Mouse (Mus musculus) thymus, postnatal 14 days (tissue): Measurements from ENCODE around the gene H2al2a.

Experiments
- DNase-seq: peaks from one replicate; pipeline ENCODE4 v3.0.0; 2021

H2al2a gene

DNA sequence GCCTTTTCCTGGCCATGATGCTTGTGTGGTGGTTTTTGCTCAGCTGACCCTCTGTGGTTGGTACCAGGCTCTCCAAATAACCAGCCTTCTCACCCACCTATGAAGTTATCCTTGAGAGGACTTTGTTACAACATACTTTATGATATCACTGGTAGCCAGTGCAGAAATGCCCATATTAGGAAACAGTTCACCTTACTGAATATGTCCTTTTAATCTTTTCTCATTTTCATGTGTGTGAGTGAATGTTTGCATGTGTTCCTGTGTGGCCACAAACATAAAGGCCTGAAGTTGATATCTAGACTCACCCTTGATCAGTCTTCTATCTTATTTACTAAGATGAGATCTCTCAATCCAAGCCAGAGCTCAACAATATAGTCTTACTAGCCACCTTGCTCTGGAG is at the start of gene H2al2a:
H2al2a (minus strand) TSS at position 101 of the 400 bp plus-strand sequence.
- no peak for DNase-seq

DNA sequence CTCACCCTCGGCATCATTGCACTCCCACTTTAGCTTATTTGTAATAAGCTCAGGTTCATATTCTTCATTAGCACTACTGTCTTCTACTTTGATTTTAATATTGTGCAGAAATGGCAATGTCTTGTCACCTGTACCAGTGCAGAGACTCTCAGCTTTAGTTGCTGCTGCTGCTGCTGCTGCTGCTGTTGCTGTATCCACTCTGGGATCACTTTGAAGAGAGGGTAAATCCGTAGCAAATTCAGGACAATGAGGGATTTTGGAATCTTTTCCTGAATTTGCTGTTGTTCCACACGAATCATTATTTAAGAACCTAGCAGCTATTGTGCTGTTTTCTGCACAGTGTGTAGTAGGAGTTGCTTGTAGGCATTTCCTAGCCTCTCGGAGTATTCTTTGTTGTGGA is 49.4 kb upstream of the H2al2a start:
- no peak for DNase-seq

DNA sequence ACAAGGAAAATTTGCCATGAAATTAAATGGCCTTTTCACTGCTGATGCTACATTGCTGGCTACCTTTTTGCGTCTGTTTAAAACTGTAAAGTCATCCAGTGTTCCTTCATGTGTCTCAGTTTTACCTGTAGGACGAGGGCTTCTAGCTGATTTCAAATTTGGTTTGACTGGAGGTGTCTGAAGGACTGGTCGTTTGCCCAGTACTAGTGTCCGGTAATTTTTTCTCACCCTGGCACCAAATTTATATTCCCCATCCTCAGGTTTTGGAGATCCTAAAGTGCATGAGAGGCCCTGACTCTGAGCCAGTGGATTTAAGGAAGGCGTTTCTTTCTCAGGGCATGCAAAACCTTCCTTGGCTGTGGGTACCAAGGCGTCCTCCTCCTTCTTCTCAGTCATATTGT is 49.0 kb upstream of the H2al2a start:
- no peak for DNase-seq

DNA sequence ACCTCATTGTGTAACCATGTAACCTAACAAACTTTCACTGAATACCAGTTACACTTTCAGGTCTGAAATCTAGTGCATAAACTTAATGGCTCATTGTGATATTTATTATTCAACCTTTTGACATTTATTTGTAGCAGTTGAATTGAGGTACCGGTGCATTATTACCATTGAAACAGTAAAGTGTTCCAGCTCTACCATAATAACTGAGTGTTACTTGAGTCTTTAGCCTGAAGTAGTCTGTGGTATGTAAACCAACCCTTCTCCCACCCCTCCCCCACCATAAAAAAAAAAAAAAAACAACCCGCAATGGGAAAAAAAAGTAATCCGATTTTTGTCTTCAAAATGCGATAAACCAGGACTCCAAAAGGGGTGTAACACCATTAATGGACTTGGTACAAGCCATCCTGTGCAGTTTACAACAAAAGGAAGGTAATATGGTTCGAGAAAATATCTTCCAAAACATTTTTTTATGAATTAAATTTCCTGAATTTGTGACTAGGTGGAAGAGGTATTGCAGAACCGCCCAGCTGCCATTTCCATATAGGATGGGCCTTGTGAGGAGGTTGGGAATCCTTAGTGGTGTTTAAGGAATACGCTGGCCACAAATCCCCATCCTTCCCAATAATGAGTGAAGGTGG is 48.5 kb upstream of the H2al2a start:
- no peak for DNase-seq

DNA sequence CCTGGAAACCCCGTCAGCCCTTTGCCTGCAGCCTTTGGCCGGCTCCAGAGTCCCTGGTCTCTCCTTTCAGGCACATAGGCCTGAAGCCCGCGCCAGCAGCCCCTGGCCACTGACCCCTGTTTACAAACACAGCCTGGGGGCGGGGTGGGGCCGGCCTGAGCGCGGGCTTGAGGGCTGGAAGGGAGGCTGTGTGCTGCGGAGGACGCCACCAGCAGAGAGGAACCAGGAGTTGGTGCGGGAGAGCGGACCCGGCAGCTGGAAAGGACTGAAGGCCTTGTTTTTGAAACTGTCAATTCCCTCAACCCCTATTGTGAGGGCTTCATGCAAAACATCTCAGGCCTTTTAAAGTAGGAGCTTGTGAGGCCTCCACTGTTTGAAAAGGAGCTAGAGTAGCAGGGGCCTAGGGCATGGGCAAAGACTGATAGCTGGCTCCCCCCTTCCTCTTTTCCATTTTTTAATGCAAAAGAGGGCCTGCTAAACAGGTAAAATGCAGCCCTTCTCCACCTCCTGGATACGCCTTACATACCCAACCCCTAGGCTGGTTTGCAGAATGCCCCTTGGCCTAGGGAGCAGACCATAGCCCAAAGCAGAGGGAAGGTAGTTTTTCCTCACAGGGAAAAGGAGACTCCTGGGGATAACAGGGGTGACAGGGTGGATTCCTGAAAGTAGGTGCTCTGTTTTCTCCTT is 44.6 kb upstream of the H2al2a start:
- DNase-seq, result no peak

DNA sequence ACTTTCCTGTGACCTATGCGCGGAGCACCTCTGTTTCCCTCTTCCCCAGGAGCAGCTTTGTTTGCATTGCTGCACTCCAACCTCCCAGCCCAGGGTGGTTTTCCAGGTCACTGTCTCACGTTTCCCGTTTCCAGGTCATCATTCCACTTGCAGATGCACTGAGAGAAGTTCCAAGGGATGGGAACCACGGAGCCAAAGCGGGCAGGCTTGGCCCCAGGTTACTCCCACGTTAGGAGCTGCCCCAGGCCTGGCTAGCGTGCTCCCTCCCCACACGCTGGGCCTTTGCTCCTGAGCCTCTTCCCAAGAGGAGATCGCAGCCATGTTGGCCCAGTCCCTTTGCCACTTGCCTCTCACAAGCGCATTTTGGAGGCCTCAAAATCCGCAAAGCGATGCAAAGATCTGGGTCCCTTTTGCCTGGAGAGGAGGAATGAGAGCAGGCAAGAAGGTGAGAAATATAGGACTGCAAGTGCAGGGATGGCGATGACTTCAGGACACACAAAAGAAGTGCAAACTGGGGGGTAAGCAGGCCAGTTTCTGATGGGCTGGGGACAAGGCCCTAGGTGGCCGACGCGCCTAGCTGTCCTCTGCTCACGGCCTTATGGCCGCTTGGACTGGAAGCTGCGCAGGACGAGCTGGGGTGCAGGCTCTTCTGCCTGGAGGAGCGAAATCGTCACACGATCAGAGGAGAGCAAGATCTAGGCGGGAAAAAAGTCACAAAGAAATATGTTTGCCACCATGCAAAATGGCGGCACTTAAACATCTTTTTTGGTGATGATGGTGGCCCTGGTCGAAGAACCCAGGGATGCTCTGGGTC is 43.8 kb upstream of the H2al2a start:
- no peak for DNase-seq

DNA sequence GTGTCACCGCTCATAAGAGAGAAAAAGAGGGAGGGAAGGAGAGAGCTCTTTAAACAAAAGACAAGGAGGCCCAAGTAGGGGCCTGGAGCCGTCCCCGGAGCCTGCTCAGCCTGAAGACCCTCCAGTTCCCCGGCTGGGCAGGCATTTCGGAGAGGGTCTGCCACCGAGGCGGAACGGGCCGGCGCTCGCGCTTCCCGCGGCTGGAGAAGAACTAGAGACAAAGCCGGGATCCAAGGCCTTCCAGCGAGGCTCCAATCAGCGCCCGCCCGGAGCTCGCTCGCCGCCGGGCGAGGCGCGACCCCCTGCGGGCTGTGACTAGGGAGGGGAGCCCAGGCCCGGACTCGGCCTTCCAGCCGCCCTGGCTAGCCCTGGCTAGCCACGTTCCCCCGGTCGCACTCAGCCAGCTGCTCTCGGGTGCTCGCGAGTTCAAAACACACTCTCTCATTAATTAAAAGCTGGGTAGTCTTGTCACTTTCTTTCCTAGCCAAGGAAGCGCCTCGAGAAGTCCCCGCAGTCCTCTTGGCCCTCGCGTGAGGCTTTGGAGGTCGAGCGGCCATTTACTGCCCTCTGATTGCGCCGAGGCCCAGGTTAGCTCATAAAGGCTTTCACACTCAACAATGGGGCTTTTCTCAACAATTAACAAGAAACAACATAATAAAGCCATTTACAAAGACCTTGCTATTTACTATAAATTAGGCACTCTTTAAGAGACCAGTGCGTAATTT is 43.0 kb upstream of the H2al2a start:
- no peak for DNase-seq

DNA sequence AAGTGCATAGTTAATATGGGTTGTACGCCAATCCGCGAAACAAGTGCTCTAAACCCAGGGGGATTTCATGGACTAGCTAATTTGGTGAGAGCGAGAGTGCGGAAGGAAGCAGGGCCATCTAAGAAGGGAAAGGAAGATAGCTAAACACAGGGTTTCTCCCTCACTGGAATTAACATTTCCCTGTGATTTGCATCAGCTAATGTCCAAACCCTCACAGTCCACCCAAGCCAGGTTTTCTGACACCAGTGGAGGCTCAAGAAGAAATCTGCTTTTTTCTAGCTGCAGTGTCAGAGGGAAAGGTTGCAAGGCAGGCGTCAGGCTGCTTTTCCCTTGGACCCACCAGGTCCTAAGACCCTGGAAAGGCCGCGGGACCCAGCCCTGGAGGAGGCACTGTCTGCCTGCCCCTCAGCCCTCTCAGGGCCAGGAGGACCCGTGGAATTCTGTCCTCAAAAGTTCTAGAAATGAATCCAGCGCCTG is 42.2 kb upstream of the H2al2a start:
- DNase-seq, result no peak

DNA sequence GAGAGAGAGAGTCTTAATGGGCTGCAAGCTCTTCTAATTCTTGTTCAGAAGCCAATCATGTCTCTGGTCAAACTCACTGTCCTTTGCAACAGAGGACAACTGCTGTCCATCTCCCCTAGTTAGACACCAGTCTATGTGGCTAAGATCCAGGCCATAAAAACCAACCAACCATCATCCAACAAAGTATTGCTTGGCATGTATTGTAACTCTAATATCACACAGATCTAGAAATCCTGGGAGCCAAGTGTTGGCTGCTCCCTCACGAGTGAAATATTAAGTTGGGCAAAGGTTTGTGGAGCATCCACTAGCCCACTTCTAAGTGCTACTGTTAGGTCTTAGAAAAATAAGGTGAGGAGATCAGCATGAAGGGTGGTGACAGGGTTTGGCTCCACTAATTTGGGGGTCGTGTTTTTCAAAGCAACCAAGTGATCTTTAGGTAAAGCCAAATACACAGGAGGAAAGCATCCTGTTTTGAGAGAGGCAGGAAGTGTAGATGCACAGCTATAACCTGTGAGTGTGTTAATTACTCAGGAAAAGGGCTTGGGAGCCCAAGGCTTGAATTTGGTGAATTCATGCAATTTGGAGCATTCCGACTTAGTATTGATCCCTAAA is 41.5 kb upstream of the H2al2a start:
- DNase-seq, result no peak

DNA sequence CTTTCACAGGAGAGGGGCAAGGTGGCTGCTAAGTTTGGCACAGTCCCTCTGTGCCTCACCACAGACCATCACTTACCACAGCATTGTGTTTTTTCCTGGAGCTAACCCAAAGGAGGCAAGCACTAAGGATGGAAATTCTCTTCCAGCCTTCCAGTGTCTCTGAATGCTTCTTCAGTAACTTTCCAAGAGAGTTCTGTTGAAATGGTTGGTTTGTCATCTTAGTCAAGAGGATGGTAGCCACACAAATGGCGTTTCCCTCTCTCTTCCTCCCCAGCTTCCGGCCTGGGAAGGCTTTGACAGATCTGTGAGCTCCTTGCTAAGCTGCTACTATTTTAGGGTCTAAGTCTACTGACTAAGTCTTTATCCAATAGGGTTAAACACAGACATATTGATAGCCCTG is 40.7 kb upstream of the H2al2a start, which contains the start of gene A930004D18Rik:
A930004D18Rik (minus strand) TSS at position 247 of the 400 bp plus-strand sequence.
- no peak for DNase-seq

DNA sequence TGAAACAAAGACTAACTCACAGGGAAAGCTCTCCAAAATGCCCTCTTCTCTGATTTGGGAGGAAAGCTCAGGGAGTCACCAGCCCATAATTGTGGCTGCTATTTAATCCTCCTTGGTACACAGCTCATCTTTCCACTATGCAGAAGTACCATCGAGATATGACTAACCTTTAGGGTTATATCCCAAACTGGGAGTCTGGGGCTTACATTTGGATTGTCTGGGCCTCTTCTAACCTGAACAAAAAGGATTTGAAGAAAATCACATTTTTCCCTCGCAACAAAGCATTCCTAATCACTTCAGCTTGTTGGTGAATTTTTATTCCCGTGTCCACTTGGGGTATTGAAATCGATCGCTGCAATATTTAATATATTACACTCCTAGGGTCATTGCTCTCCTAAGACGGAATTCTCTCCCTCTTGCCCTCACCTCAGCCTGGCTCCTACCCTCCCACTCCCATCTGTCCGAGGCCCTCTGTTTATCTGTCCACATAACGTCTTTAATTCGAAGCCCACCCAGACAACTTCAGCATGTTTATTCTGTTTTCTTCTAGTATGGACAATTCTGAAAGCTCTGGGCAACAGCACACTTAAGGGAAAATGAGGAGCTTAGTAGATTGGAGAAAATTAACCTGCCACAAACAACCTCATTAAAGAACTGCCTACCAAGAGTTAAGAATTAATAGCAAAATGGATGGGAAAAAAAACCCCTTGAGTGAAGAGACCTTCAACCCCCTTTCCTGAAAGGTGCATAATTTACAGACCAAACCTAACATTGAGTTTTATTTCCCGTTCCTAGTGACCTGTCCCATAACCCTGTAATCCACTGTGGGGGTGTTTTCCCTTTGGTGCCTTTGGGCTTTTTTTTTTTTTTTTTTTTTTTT is 37.9 kb upstream of the H2al2a start:
- no peak for DNase-seq

DNA sequence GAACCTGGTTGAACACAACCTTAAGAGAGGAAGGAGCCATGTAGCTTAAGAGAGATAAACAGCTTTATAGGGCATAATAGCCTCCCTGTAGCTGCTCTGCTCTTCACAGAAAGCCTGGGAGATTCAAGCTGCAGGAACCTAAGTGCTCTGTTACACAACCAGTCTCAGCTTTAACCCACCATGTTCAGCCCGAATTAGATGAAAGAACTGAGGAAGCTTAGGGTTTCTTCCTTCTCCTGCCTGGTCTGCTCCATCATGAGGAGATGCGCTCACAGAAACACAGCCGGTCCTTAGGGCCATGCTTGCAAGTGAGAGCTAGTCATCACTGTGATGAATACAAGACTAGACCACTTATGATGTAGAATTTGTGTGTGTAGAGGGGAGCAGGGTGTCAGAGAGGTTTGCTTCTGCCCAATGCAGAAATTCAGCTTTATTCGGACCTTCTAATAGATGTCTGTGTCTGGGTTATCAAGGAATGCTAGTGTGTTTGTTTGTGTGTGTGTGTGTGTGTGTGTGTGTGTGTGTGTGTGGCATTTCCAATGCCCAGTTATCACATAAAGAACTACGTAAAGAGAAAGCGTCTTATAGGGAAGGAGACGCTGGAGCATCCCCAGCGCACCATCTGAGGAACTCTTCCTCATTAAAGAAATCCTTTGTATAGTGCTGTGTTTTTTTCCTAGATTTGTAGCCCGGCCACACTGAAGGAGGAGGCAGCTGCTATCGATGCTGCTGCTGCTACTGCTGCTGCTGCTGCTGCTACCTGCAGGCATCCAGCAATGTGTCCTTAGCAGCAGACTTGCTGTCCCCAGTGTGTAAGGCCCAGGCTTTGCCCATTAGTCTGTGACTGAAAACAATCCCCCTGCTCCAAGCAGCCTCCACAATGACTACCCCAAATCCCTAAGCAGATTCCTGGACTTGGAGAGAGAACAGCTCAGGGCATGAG is 36.7 kb upstream of the H2al2a start:
- DNase-seq, result no peak

DNA sequence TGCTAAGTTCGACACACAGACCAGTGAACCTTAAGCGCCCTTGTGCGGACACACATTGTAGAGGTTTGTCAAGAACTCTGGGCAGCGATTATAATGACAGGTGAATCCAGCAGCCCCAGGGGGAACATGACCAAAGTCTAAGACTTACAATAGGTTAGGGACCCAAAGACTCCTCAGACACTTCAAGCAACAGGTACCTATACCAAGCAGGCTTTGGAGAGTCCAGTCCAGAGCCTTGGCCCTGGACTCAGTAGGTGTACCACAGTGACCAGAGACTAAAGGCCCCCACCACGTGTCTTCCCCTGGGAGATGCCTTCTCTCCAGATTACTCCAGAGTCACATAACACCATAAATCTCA is 35.8 kb upstream of the H2al2a start:
- DNase-seq, result no peak

DNA sequence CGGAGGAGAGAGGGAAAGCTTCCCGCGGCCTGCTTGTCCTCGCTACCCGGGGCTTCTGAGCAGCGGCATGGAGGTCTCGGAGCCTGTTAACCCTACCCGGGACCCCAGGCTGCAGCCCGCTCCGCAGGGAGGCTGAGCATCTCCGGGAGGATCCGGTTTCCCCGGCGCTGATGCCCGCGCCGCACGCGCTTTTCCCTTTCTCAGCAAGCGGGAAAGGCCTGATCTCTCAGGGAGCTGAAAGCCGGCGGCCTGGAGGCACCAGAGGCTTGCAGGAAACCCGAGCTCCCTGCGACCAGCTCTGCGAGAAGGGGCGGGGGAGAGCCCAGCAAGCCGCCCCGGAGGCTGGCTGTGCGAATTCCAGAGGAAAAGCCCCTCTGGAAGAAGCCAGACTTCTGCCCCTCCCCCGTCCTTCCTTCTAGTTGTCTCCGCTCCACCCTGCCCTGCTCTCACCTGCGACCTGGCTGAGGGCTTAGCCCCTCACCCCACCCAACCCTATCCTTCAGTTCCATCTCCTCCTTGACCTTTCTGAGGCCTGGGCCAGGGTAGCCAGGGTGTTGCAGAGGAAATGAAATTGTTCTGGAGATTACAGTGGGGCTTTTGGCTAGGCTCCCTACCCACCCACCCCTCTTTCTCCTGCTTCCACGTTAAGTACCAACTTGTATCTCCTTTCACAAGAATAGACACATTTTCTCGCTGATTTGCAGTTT is 35.2 kb upstream of the H2al2a start:
- no peak for DNase-seq

DNA sequence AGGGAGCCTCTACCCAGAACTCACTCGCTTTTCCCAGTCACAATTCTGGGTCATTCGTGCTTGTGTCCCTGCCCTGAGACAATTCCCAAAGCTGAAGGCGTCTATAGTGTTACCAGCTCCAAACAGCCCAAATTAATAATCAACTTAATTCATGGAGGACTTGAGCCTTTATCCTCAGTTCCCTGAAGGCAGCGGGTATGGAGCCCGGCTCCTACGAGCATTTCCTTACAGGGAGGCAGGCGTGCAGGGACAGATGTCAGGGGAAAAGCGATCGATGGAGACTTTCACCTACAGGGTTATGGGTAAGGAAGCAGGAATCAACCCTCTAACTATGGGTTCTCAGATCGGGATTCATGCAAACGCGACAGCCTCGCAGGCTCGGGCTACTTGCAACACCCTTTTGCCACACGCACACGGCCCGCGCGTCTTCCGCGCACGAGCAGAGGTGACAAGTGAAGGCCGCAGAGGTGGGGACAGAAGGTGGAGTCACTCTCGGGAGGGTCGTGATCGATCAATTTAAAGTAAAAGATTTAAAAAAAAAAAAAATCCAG is 34.6 kb upstream of the H2al2a start:
- DNase-seq, result no peak

DNA sequence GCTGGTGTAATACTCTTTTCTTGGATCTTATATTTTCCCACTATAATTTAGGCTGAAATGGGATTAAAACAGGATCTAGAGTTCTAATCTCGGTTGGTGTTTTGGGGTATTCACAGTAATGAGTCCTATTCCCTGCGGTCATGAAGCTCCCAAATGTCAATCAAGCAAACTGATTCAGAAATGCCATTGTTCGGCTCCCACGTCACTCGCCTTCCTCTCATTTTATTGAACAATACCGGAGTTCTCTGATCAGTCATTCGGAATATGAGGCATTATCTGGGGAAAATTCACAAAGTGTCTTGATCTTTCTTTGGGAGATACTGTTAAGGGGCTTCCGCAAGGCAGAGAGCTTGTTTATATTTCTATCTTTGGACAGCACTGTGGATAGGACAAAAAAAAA is 33.8 kb upstream of the H2al2a start:
- DNase-seq, result no peak

DNA sequence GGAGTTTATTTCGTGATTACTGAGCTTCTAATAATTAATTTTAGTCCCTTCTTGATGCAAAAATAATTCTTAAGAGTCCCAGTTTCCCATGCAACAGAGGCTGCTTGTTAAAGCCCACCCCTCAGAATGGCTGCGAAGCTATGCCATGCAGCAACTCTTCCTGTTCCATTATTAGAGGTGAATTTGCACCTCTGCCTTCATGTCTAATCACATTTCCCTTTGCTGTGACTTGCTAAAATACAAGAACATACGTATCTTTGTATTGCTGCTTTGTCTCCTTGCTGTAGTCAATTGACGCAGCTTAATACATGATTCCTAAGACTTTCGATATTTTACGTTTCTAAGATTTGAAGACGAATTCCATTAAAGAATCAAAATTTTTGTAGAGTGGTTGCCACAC is 32.9 kb upstream of the H2al2a start:
- no peak for DNase-seq

DNA sequence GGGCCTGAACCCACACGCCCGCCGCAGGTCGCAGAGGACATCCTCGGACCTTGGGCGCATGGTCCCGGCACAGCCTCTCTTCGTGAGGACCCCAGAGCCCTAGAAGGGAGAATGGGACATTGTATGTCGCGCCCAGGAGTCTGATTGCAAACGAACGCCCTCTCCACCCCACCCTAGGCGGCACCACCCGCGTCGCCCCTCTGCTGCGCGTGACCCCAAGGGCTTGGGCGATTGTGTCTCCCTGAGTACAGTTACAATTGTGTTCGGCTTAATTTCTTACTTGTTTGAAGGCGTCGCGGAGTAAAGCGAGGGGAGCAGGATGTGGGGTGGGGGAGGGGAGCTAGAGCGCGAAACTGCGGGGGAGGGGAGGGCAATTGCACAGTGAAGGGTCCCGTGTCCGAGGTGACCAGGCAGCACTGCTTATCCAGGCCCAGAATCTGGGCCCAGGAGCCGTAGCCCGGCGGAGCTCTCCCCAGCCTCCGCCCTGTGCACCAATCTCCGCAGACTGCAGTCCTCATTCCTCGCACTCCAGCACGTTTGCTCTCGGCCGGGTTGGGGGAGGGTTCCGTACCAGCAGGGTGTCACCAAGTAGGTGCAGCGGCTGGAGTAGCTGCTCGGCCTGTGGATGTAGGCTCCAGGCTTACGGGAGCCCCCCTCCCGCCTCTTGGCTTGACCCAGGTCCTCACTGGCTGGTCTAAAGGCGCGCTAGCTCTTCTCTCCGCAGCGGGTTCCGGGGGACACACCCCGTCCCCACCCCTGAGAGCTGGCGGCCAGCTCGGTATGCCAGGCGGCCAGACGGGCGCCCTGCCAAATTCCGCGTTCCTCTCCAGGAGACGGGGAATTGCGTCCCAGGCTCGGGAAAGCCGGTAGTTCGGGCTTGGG is 31.6 kb upstream of the H2al2a start:
- DNase-seq, result peak; percentile 66
